Mouse (Mus musculus): ENCODE results near the gene Ep400.

The Ep400 gene

DNA sequence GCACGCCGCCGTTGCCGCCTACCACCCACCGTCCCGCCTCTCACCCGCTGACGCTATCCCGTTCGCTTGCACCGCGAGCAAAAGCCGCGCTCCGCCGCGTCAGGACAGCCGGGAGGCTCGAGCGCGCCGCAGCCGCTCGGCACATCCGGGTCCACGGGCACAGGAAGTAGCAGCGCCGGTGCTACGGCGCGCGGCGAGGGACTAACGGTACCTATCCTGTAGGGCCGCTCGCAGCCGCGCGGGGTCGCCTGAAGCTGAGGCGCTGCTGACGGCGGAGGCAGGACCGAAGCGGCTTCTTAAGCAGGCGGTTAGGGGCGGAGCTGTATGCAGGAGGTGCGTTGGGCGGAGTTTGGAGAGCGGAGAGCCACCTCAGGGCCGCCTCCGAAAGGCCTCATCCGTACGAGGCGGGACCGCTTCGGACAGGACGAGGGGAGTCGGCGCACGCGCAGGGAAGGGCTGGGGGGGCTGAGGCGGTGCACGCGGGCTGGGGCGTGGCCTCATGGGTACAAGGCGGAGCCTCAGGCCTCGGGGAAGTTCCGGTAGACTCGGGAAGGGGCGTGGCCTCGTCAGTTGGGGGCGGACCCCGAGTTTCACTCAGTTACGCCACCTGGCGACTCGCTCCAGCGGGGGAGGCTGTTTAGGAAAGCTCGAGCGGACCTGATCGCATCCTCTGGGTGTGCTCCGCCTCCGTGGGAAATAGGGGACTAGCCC is at the start of gene Ep400:
Gene Ep400 (minus strand): TSS at position 270 of the 711 bp plus-strand sequence.
- DNase-seq (ENCODE audit: low read depth) = peak; percentile 100

DNA sequence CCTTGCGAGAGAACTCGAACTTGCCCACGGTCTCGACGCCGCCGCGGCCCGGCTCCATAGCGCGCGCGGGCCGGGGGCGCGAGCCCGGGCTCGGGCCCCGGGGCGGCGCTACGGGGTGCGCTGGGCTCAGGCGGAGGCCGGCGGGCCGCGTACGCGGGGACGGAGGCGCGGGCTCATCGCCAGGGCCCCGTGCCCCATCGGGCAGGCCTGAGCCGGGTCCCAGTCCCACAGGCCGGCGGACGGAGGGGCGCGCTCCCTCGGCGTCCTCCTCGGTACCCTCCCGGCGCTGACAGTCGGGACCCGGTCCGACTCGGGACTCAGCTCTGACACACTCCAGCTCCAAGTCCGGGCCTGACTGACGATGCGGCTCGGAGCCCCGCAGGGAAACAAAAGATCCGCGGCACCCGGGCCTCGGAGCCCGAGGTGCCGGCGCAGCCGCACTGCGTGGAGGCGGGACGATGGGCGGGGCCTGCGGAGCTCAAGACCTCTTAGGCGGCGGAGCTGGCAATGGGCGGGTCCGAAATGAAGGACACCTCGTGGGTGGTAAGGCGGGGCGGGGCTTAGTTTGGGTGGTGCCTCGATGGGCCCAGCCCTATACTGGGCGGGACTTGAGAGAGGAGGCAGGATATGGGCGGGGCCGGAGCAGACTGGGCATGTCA is 39.3 kb upstream of the Ep400 start, which contains the start of gene Ulk1:
Gene Ulk1 (minus strand): TSS at position 431 of the 659 bp plus-strand sequence.
- peak; percentile 99 for DNase-seq (ENCODE audit: low read depth)

DNA sequence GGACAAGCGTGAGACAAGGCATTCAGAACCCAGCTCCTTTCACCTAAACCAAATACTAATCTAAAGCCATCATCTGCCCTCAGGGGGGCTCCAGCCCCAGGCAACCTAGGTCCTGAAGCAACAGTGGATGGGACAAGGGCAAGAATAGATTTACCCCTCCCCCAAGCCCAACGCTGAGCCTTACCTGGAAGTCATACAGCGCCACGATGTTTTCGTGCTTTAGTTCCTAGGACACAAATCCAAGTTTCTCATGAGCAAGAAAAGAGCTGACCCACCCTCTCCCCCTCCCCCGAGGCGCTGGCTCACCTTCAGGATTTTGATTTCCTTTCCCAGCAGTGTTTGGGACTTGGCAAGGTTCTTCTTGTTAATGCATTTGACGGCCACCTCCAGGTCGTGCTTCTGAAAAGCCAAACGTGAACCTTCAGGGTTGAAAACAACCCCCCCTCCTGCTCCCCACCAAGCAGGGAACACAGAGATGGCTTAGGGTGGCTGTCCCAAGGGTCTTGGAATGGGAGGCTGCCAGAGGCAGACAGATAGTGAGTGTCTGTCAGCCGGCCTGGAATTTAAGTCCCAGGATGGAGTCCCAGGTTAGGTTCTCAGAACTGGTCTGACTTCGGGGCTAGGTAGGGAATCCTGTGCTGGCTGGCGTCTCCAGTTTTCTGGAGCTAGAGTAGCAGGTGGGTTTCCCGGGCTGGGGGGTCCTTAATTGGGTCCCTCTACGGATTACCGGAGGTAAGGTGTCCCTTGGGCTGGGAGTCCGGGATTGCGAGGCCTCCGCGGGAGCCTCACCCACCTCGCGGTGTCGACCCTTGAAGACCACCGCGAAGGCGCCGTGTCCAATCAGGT is 38.5 kb upstream of the Ep400 start:
- DNase-seq (ENCODE audit: low read depth) = peak; percentile 28

DNA sequence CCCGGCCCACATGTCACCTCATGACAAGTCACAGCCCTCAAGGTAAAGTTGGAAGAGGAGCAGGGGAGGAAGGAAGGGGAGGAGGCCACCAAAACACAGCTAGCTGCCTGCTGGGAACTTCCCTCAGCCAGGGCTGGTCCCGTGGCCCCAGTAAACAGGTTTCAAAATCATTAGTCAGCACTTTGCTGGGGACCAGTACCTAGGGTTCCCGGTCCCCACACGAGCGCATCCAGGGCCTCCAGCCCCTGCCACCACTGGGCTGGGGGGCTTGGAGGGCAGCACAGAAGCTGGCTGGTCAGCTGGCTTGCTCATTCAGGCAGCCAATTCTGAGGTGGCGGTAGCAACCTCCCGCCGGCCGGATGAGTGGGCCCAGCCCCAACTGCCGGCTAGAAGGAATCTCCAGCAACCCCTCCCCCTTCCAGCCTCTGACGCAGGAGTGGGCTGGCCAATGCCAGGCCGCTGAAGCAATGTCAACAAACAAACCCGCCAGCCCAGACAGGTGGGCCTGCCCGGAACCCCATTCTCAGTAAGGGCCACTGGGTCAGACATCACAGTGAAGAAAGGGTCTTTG is 37.6 kb upstream of the Ep400 start:
- peak; percentile 86 for DNase-seq (ENCODE audit: low read depth)

DNA sequence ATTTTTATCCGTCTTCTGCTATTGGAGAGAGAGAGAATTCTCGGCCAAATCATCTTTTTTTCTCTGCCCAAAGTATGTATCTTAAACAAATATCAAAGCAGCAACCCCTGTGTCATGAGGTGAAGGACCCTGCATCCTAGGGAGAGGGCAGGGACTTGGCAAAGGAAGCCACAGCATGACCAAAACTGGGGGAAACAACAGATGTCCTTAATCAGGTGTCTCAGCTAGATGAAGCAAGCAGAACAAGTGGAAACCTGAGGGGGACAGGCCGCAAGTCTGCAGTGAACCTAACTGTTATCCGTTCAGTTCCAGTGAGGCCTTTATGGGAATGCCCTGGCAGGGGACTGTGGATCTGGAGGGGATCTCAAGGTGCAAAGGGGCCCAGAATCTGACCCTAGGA is 36.9 kb upstream of the Ep400 start:
- no peak for DNase-seq (ENCODE audit: low read depth)

DNA sequence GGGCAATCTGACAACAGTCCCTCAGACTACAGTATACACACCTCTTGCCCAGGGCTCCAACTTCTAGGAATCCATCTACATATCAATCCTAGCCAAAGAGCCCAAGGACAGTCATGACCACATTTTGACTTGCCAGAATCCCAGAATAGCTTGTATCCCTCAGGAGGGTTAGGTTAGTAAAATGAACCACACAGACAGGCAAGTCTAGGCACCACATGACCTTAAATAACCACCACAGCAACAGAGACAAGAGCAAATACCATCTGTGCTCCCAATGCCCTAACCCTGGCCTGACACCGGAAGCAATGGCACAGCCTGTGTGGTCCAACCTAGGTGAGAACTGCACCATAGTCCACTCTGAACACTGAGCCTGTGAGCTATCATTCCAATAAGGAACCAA is 36.2 kb upstream of the Ep400 start:
- no peak for DNase-seq (ENCODE audit: low read depth)

DNA sequence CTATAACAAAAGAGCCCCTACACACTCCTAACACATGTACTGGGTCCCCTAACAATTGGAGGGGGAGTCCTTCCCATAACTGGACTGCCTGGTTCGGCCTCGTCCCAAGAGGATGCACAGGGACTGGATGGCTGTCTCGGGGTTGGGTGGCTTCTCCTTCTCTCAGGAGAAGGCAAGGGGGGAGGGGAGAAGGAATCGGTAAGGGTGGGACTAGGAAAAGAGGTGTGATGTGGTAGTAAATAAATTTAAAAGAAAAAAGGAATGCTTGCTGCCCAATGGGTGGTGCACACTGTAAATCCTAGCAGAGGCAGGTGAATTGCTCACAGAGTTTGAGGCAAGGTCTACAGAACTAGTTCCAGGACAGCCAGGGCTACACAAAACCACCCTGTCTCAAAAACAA is 35.6 kb upstream of the Ep400 start:
- no peak for DNase-seq (ENCODE audit: low read depth)

DNA sequence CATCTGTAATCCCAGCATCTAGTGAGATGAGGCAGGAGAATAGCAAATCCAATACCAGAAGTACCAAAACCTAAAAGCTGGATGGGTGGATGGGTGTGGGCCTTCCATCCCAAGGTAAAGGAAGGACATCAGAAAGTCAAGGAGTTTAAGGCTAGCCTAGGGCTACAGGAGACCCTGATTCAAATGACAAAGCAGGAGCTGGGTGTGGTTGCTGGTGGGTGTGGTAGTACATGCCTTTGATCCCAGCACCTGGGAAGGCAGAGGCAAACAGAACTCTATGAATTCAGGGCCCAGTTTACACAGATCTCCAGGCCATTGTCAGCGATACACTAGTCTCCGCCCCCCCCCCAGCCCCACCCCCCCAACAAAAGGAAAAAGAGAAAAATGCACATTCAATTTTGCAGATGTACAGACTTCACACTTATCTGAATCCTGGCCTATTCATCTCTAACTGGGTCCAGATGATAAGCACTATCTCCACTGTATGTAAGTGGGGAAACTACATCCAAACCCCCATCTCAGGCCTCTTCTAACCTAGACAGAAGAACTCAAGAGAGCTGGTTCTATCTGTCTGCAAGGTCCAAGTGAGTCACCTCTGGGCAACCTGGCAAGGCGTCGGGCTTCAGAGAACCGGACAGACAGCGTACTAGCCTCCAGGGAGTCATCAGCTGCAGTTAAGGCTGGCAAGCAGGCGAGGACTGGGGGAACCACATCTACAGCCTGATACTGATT is 33.7 kb upstream of the Ep400 start:
- DNase-seq (ENCODE audit: low read depth) = no peak

DNA sequence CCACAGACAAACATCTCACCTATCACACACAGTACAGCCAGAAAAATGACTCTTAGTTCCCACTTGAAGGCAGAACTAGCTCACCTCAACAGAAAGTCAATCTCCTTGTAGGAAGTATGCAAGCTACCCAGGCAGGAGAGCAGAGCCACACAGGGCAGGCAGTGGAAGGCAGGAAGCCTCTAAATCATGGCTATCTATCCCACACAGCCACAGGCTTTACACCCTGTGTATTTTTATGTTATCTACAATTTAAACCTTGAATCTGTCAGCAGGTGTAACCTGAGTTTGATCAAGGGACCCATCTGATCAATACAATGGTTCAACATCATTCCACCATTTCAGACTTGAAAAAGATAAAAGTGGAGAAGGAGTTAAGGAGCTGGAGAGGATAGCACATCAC is 32.3 kb upstream of the Ep400 start:
- DNase-seq (ENCODE audit: low read depth) = no peak

DNA sequence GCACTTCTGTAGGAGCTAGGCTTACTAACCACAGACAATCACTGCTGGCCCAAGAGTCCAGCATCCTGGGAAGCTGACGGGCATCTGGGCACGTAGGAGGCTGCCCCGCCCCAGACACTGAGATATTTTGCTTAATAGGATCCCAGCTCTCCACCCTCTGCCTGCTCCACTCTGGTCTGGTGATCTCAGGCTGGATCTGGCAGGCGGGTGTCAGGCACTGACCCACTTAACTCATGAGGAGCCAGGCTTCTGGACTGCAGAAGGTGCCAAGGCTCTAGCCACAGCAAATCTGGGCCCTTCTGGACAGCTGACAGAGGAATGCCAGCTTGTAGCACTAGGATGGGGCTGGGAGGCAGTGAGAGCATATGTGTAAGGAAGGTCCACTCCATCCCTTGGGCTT is 31.7 kb upstream of the Ep400 start:
- no peak for DNase-seq (ENCODE audit: low read depth)

DNA sequence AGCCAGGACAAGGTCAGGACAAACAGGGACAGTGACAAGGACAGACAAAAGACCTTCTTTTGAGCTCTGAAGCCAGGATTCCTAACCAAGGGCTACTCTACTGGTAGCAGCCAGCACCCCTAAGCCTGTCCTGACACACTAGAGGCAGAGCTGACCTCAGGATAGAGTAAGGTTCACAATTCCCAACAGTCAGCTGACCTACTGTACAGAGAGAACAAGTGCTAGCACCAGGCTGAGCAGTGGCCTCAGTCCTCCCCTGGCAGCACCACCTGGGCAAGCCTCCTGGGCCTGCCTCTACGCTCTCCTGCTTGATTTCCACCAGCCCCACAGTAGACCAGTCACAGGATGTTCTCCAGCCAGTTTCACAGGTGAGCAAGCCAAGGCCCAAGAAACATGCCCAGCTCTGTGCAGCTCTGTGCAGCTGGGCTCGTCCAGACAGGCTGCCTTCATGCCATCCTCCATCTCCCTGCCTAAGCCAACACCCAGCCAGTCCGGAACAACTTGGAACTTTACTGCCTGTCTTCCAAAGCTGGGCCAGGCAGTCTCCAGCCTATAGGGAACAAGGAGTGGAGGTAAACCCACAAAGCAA is 30.6 kb upstream of the Ep400 start:
- DNase-seq (ENCODE audit: low read depth) = no peak

DNA sequence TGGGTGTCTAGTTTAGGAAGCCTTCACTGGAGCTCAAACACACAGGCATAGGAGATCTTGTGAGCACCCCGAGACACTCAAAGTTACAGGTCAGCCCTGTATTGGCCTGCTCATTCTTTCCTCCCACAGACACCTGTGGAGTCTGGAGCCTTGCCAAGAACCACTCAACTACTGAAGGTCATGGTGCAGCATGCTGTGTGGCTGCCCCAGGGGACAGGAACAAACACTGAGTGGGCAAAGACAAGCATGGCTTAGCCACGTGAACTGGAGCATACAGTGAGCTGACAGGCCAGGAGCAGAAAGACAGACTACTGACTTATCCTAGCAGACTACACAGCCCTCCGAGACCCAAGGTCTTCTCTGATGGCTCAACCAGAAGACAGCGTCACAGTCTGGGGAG is 27.2 kb upstream of the Ep400 start:
- DNase-seq (ENCODE audit: low read depth) = peak; percentile 32

DNA sequence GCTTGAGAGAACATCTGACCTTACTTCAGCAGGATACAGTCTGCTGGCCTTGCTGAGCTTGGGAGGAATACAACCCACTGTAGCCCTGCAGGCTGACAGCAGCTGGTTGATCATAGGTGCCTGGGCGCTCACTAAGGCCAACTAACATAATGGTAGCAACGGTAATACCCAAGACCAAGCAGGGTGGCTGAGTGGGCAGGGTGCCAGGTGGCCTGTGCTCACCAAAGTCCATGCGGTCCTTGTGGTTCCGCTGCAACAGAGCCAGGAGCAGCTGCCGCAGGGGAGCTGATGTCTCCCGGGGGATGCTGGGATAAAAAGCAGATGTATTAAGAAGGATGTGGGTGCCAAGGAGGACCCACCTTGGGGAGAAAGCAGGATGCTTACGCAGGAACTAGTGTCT is 23.8 kb upstream of the Ep400 start:
- no peak for DNase-seq (ENCODE audit: low read depth)

DNA sequence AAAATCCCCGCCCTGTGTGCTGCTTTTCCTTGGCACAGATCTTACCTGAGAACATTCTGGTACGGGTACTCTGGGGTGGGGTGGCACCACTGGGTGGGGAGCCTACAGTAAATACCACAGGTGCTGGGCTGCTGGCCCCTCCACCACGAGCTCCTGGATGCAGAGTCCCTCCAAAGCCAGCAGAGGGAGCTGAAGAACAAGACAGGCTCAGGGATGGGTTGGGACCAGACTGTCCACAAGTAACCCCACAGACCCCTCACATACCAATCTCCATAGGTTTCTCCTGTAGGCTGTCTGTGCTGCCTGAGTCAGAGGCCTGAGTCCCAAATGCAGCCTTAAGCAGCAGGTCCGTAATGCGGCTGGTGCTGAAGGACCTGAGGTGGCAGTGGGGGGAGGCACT is 18.2 kb upstream of the Ep400 start:
- peak; percentile 62 for DNase-seq (ENCODE audit: low read depth)

DNA sequence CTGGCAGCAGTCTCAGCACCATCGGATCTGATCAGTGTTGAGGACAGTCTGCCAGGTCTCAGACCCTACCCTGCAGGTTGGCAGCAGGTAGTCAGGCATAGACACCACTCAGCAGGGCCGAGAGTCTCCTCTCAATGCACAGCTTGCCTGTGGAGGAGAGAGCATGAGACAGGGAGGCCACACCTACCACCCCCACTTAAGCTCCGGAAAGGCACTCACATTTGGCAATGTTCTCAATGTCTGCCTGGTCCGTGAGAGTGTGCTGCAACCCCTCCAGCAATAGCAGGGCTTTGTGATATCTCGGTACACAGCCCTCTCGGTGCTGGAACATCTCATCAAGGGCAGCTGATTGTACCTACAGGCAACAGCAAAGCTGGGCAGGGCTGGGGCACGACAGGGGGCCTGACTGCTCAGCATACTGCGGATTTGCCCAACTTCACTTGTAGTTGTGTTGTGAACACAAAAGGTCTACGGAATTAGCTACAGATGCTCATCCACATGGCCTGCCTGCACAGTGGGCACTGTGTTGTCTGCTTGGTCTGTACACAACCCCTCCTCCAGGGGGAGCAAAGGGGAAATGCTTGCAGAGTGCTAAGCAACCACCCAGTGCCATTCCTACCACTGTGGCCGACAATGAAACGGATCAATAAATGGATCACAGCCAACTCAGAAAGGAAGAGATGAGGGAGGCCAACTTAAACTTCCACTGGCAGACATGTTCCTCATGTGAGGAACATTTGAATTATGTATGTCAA is 15.7 kb upstream of the Ep400 start:
- no peak for DNase-seq (ENCODE audit: low read depth)

DNA sequence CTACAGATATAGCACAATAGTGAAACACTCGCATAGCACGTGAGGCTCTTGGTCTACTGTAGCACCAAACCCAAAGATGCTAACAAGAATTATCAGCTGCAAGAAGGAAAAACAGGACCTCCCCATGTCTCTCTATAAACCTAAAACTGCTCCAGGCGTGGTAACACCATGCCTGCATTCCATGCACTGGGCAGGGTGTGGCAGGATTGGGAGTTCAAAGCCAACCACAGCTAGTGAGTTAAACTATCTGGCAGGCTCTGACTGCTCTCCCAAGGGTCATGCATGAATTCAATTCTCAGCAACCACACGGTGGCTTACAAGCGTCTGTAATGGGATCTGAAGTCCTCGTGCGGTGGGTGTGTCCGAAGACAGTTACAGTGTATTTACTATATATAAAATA is 12.6 kb upstream of the Ep400 start:
- DNase-seq (ENCODE audit: low read depth) = no peak

DNA sequence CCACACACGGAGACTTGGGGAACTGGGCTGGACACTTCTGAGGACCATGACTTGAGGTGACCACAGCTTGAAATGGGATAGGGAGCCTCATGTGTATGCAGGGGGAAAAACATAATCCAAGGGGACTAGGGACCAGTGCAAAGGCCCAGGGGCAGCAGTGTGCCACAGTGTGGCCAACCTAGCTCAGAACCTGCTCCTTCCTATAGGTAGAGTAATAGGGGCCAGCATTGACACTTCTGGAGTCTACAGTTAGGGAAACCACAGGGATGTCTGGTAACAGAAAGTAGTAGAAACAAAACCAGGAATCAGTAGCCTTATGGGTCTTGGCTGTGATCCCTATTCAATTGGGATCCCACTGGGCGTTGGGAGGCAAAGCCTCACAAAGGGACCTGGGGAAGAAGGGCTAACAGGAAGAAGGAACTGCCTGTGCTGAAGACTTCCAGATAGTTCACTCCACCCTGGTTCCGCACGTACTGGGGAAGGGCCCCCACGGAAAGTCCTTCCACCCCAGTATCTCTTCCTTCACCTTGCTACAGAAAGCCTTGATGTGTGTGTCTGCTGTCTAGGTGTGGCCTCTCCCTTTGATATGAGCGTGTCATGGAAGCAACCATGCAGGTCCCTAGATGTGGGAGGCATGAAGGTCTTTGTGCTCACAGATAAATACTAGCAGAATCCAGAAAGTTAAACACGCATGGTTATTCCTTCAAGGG is 11.2 kb upstream of the Ep400 start:
- no peak for DNase-seq (ENCODE audit: low read depth)

DNA sequence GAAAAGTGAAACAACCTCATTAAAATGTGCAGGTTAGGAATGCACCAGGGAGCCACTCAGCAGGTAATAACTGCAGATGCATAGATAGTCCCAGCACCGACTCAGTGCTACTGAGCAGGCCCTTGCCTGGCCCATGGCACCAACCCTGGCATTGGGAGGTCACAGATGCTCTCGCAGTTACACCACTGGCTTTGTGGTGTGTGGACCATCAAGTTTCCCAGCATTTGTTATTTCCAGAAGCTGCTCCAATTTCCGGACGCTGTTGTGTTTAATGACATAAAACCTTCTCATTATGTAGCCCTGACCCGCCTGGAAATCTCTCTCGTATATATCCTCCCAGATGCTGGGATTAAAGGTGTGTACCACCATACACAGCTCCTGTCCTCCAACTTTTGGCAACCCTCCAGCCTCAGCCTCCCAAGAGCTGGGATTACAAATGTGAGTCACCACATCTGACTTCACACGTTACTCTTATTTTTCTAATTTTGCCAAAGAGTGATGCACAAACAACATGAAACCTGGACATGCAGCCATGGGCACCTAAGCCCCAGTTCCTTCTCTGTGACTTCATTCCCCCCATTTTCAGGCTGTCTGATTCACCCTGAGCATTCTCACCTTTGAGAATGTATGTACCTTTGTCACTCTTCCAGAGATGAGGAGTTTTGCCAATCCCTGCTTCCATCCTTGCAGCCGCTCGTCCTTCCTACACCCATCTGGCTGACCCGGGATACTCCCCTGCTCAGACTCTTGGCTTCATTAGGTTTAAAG is 10.4 kb upstream of the Ep400 start:
- peak; percentile 31 for DNase-seq (ENCODE audit: low read depth)

Measured in 416B (cell line).